Mouse (Mus musculus) limb, embryonic 15.5 days (tissue): ENCODE measurements around the gene Calhm6. TPM values are rescaled to one million over a fixed set of nuclear protein-coding genes. Genes with fewer than 3 reads are reported as not detected.

Experiments used
- ATAC-seq: fragments of 200-750 bp; cut with Nextera tagmentation; 2 replicates; pipeline ENCODE4 v1.8.0; 2017; ENCODE audit warnings: low read depth, moderate TSS enrichment; ENCODE audit not compliant: insufficient number of reproducible peaks, low FRiP score, low TSS enrichment
- H3K27ac ChIP-seq: fragments of 300-500 bp; sonication (generic); 2 replicates; pipeline ENCODE4 v1.5.1; 2015; ENCODE audit warnings: moderate library complexity, mild to moderate bottlenecking, inconsistent platforms
- H3K27me3 ChIP-seq: fragments of 300-500 bp; sonication (generic); 2 replicates; pipeline ENCODE4 v1.6.1; 2015; ENCODE audit warnings: inconsistent platforms
- H3K36me3 ChIP-seq: fragments of 300-500 bp; sonication (generic); 2 replicates; pipeline ENCODE4 v1.6.1; 2015; ENCODE audit warnings: inconsistent platforms
- H3K4me1 ChIP-seq: fragments of 300-500 bp; sonication (generic); 2 replicates; pipeline ENCODE4 v1.6.1; 2015; ENCODE audit warnings: inconsistent platforms
- H3K4me2 ChIP-seq: fragments of 300-500 bp; sonication (generic); 2 replicates; pipeline ENCODE4 v1.6.1; 2015; ENCODE audit warnings: mild to moderate bottlenecking, inconsistent platforms
- H3K4me3 ChIP-seq: fragments of 300-500 bp; sonication (generic); 2 replicates; pipeline ENCODE4 v1.5.1; 2015; ENCODE audit warnings: mild to moderate bottlenecking, inconsistent platforms
- H3K9ac ChIP-seq: fragments of 300-500 bp; sonication (generic); 2 replicates; pipeline ENCODE4 v1.6.1; 2015; ENCODE audit warnings: inconsistent platforms
- H3K9me3 ChIP-seq: fragments of 300-500 bp; sonication (generic); 2 replicates; pipeline ENCODE4 v1.6.1; 2016; ENCODE audit warnings: inconsistent platforms
- WGBS: fragments of 180-500 bp; shearing (Covaris S2); methylation state at CpG from one replicate; pipeline ENCODE4 v1.1.7; 2015; 5-methylcytosine and 5-hydroxymethylcytosine counted together
- polyA plus RNA-seq: library from polyadenylated mRNA; unstranded; fragments of >200 nt; fragmentation: Nextera tagmentation; extraction: Ambion mirVana; gene quantifications from 2 replicates; pipeline ENCODE4 v1.2.1, GENCODE M21; 2015

Gene Calhm6
- 0.59 and 1.1 TPM in 2 replicates for polyA plus RNA-seq

DNA sequence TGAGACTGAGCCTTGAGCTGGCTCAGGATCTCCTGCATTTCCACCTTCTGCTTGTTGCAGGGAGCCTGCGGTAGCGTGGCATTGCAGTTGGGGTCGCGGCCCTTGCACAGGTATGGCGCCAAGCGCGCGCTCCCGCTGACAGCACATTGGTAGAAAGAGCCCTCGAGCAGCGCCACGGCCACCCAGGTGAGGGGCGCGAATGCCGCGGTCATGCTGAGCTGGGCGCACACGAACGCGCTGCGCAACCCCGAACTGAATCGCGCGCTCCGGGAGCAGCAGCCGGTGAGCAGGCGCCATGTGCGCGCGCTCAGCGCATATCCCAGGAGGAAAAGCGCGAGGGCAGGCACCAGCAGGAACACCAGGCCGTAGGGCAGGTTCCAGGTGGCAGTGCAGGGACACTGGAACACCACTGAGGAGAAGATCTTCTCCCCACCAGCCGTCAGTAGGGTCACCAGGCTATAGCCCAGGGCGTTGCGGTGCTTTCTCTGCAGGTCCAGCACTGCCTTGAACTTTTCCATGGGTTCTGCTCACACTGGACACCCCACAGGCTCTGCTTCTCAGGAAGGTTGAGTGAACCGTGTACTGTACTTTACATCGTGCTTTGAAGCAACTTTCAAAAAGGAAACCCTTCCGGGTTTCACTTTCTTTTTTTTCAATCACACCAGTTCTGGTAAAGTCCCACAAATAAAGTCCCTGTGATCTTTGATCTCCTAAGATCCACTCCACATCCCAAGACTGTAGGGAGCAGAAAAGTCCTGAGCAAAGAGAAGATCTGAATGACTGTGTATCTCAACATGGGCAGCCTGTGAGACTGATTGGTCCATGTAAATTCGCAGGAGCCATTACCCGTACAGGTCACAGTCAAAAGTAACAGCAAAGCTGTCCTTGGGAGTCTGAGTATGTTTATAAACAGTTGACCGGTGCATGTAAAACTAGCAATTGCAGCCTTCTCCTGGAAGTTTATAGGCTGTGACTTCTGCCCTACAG, at the start of gene Calhm6:
Gene Calhm6 (minus strand): TSS at position 593 of the 987 bp plus-strand sequence.
- Histone ChIP-seq H3K27me3 (no peaks in the 10 kb centered on the region), H3K4me3 (peak within 1 kb of the TSS; percentile 53), H3K4me1 (peaks cover 14% of the 10 kb centered on the region; the same call in 1 of the 2 replicates), H3K36me3 (no peaks in the 10 kb centered on the region), H3K9me3 (no peaks in the 10 kb centered on the region), H3K9ac (peak within 1 kb of the TSS; percentile 50), H3K27ac (no peak within 1 kb of the TSS), H3K4me2 (peak within 1 kb of the TSS; percentile 87)
- ATAC-seq, result 0 out of 2 replicates have a peak, but pooled peaks have one; percentile 24
- WGBS, result 14% methylated on average over 44 of the region's 44 CpGs

DNA sequence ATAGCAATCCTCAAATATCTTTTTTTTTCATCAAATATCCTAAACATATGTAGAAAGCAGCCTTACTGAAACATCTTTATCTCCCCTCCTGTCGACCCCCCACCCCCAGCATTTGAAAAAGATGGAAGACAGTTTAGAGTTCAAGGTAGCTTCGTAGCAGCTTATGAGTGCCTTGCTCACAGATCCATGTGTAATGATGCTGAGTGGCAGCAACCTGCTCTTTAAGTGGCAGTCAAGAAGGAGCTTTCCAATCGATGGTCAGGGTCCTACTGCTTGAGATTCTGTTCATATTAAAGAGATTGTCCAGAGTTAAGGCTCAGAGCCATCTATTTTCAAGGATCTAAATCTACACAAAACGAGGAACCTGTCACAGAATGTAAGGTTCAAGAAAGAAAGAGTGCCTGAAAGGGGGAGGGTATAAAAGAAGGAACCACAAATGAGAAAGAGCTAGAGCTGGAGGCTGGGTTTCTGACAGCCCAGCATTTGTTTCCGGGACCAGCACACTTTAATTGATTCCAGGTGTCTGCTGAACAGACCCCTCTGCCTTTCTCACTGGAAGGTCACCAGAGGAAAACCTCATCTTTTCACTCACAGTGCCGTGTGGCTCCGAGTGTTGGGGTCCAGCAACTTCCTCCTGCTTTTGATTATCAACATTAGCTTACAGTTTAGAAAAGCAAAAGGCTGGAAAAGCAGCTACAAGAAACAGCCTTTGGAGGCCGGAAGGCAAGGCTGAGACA, 48.3 kb upstream of the Calhm6 start:
- ATAC-seq, result no peak
- no peaks in the 10 kb centered on the region; the same call in 1 of the 2 replicates for H3K36me3 ChIP-seq
- H3K9ac ChIP-seq, result no peak overlapping the region
- H3K4me2 ChIP-seq, result no peak overlapping the region
- peaks cover 12% of the 10 kb centered on the region for H3K4me1 ChIP-seq
- H3K9me3 ChIP-seq, result no peaks in the 10 kb centered on the region
- H3K27ac ChIP-seq, result peak overlapping the region; percentile 65
- no peak overlapping the region for H3K4me3 ChIP-seq
- no peaks in the 10 kb centered on the region for H3K27me3 ChIP-seq
- 14% methylated on average over 8 of the region's 8 CpGs for WGBS

DNA sequence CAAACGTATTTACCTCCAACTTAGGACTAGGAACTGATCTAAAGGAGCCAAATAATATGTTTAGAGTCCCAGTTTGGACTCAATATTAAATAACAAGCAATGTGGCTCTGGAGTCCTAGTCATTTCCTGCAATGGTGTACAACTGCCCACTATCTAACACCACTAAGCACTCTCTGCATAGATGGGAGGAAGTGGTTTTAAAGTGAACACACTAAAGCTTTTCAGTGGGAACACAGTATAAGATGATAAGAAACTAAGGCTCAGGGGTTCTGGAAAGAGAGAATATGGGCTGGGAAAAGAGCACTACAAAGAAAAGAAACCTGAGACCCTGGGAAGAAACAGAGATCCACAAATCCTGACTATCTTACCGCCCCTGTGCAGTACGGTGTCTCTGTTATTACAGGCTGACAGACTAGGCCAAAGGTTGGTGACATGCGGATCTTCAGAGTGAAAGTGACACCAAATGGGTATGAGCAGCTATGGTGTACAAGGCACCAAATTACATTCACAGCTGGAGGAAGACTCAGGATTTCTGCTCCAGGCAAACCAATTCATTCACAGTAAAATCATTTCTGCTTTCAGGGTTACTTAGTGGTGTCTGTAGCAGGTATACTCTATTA, 45.0 kb upstream of the Calhm6 start:
- 77% methylated on average over 4 of the region's 4 CpGs for WGBS
- H3K27me3 ChIP-seq, result no peaks in the 10 kb centered on the region
- H3K4me3 ChIP-seq, result no peak overlapping the region
- peaks cover 12% of the 10 kb centered on the region for H3K4me1 ChIP-seq
- H3K9ac ChIP-seq, result no peak overlapping the region
- H3K9me3 ChIP-seq, result no peaks in the 10 kb centered on the region
- H3K27ac ChIP-seq, result no peak overlapping the region
- ATAC-seq, result no peak
- no peak overlapping the region for H3K4me2 ChIP-seq
- H3K36me3 ChIP-seq, result no peaks in the 10 kb centered on the region

DNA sequence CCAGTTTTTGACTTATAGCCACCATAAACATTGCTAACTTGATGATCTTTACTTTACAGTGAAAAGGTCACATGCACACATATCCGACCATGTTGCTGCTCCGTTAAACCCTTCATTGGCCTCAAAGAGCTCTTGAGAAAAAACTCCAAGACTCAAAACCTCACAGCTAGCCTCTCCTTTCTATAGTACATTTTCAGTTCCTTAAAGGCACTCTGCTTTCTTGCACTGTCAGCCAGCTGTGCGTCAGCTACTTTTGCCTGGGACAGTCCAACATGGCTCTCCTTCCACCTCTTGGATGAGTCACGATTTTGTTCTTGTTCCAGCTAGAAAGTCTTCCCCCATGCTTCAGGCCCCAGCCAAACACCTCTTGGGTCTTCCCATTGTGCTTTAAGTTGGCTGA, 43.9 kb upstream of the Calhm6 start:
- peaks cover 9% of the 10 kb centered on the region for H3K4me1 ChIP-seq
- no peak overlapping the region for H3K4me2 ChIP-seq
- no peak overlapping the region for H3K27ac ChIP-seq
- no peaks in the 10 kb centered on the region for H3K27me3 ChIP-seq
- H3K9ac ChIP-seq, result no peak overlapping the region
- no peaks in the 10 kb centered on the region for H3K36me3 ChIP-seq
- no peak overlapping the region for H3K4me3 ChIP-seq
- no peak for ATAC-seq
- WGBS, result 82% methylated on average over 4 of the region's 4 CpGs
- no peaks in the 10 kb centered on the region for H3K9me3 ChIP-seq

DNA sequence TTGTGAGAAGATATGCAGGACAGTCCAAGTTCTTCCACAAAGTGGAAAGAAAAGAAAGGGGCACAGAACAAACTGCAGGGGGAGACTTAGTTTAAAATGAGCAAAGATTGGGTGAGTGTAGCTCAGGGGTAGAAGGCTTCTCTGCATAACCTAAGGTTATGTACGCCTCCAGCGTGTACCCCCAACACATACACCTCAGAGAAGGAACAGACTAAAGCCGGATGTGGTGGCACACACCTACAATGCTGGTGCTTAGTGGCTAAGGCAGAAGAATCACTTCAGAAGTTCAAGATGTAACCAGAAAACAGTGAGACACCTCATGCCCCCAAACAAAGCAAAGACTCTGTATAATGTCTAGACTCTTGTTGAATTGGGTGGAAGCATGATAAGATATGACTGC, 43.4 kb upstream of the Calhm6 start:
- Histone ChIP-seq H3K27ac (no peak overlapping the region), H3K4me2 (no peak overlapping the region), H3K4me1 (peaks cover 7% of the 10 kb centered on the region), H3K27me3 (no peaks in the 10 kb centered on the region), H3K4me3 (no peak overlapping the region), H3K36me3 (no peaks in the 10 kb centered on the region), H3K9ac (no peak overlapping the region), H3K9me3 (no peaks in the 10 kb centered on the region)
- no peak for ATAC-seq
- WGBS, result 92% methylated on average over 3 of the region's 3 CpGs

DNA sequence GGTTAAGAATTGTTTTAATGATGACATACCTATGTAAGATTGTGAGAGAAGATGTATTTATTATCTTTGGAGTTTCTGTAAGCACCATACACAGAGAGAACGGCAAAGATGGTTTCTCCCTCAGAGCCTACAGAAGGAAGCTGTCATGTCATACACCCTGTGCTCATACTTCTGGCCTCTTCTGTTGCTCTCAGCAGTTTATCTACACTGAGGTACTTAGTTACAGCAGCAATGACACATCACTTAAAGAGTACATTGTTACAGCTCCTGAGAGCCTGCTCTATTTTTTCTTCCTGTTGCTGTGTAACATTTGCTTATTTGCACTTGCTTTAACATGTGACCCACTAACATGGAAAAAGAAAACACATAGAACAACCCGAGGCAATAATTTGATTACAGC, 39.2 kb upstream of the Calhm6 start:
- 83% methylated on average over 2 of the region's 2 CpGs for WGBS

DNA sequence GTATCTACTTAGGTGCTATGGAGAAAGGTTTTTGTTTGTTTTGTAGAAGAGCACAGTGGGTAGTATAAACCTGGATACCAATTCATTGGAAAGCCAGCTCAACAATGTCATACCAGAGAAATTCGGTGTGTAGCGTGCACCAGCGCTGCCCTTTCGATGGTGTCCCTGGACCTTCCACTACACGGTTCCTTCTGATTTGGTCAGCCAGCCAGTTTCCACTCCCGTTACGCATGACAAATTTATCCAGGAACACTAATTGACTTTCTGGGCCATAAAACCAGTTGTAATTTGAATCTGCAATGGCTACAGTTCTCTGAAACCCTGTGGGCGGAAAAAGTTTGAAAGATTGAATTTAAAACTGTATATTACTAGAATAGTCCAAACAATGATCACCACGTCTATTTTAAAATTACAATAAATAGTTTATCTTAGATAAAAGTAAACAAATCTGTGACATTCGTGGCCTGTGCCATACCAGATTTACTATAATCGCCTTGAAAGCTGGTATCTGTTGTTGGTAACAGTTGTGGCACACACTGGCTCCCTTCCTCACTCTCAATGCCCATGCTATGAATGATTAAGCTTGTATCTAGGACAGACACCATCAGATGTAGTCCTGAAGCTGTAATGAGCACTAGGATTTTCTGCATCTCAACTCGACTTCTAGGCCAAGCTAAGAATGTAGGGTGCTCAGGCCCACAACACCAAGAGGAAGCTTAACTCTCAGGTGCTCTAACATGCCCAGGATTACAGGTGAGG, 28.2 kb upstream of the Calhm6 start:
- no peaks in the 10 kb centered on the region for H3K4me1 ChIP-seq
- WGBS, result 67% methylated on average over 12 of the region's 12 CpGs
- no peaks in the 10 kb centered on the region for H3K9me3 ChIP-seq
- no peak overlapping the region for H3K27ac ChIP-seq
- no peak overlapping the region for H3K4me2 ChIP-seq
- no peak for ATAC-seq
- H3K27me3 ChIP-seq, result no peaks in the 10 kb centered on the region
- H3K36me3 ChIP-seq, result peaks cover 35% of the 10 kb centered on the region
- no peak overlapping the region for H3K9ac ChIP-seq
- H3K4me3 ChIP-seq, result no peak overlapping the region

More for the DNA sequence above, 39.2 kb upstream of the Calhm6 start:
- Histone ChIP-seq H3K4me1 (no peaks in the 10 kb centered on the region), H3K27ac (no peak overlapping the region), H3K27me3 (no peaks in the 10 kb centered on the region), H3K36me3 (peaks cover 7% of the 10 kb centered on the region), H3K4me3 (no peak overlapping the region), H3K9me3 (no peaks in the 10 kb centered on the region), H3K9ac (no peak overlapping the region), H3K4me2 (no peak overlapping the region)
- ATAC-seq, result no peak

DNA sequence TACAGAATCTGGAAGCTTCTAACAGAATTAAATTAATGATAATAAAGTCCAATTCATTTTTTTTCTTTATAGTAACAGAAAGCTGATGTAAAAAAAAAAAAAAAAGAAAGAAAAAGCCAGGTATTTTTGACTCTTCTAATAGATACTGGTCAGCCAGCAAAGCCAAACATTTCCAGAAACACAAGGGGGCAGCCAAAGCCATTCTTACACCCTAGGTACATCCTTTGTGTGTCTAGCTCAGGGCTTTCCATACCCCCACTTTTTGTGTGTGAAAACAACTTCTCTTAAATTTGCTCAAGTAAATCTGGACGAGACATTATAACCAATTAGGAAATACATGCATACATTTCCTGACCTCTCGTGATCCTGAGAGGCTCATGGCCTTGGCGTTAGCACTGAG, 24.0 kb upstream of the Calhm6 start:
- Histone ChIP-seq H3K4me2 (no peak overlapping the region), H3K36me3 (peaks cover 23% of the 10 kb centered on the region), H3K4me3 (no peak overlapping the region), H3K27me3 (no peaks in the 10 kb centered on the region), H3K27ac (no peak overlapping the region), H3K9ac (no peak overlapping the region), H3K4me1 (0 out of 2 replicates have a peak, but pooled peaks cover 3% of the 10 kb centered on the region), H3K9me3 (no peaks in the 10 kb centered on the region)
- 70% methylated on average over 3 of the region's 3 CpGs for WGBS
- ATAC-seq, result no peak

DNA sequence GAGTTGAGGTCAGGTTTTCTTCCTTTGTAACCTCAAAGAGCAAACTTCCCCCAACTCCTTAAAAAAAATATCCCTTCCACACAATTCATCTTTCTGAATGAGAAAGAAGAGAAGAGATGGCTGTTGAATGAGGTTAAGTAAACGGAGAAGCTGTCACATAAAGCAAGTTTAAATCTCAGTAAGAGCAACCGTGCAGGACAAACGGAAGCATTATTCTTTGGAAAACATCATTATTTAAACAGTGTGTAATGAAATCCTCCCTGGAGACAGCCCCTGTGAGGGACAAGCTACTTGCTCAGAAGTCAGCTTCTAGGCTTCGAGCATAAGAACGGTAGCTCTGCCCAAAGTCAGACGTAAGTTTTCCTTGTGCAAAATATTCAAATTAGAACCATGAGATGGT, 22.7 kb upstream of the Calhm6 start:
- Histone ChIP-seq H3K27me3 (no peaks in the 10 kb centered on the region), H3K36me3 (peaks cover 20% of the 10 kb centered on the region), H3K4me1 (0 out of 2 replicates have a peak, but pooled peaks cover 3% of the 10 kb centered on the region), H3K9me3 (no peaks in the 10 kb centered on the region), H3K27ac (peak overlapping the region; percentile 27), H3K4me2 (no peak overlapping the region), H3K9ac (no peak overlapping the region), H3K4me3 (no peak overlapping the region)
- no peak for ATAC-seq
- WGBS, result 45% methylated on average over 6 of the region's 6 CpGs

DNA sequence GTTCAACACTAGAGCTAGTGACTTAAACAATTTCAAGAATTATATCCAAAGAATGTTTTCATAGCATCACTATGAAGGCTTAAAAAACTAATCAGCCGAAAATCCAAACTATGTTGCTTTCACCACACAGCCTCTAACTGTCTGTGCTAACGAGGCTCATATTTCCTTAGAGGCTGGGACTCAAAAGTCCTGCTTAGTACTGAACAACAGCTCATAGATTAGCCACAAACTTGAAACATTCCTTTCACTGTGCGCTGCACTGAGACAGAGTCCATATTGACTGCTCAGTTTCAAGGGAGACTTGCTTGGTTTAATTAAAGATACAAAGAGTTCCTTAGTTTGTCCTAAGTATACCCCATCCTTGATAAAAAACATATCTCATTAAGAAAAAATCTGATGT, 22.0 kb upstream of the Calhm6 start:
- no peak for ATAC-seq
- Histone ChIP-seq H3K4me3 (no peak overlapping the region), H3K27me3 (no peaks in the 10 kb centered on the region), H3K4me2 (no peak overlapping the region), H3K4me1 (0 out of 2 replicates have a peak, but pooled peaks cover 3% of the 10 kb centered on the region), H3K27ac (no peak overlapping the region), H3K9me3 (no peaks in the 10 kb centered on the region), H3K9ac (no peak overlapping the region), H3K36me3 (peaks cover 20% of the 10 kb centered on the region)
- WGBS, result 45% methylated on average over 3 of the region's 3 CpGs

DNA sequence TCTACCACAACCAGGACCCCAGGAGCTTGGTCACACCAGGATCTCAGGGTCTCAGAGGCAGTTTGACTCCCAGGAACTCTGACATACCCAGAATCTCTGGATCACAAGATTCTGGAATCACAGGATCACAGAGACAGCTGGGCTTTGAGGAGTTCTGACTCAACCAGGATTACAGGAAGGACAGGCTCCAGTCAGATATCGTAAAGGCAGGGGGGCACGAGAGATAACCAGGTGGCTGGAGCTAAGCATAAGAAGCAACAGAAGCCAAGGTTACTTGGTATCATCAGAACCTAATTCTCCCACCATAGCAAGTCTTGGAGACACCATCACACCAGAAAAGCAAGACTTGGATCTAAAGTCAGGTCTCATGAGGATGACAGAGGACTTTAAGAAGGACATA, 13.9 kb upstream of the Calhm6 start:
- no peak overlapping the region for H3K4me2 ChIP-seq
- H3K9me3 ChIP-seq, result no peaks in the 10 kb centered on the region
- H3K9ac ChIP-seq, result no peak overlapping the region
- no peak overlapping the region for H3K4me3 ChIP-seq
- no peaks in the 10 kb centered on the region for H3K4me1 ChIP-seq
- ATAC-seq, result no peak
- no peaks in the 10 kb centered on the region for H3K36me3 ChIP-seq
- no peaks in the 10 kb centered on the region for H3K27me3 ChIP-seq
- H3K27ac ChIP-seq, result no peak overlapping the region
- 87% methylated on average over 2 of the region's 2 CpGs for WGBS
